In genomic region chr6:108829386-108830370, GRCm38 (mm10) we compare ENCODE assay signal across 8 mouse cellular contexts. TPM values are rescaled to one million over a fixed set of nuclear protein-coding genes. Genes with fewer than 3 reads are reported as not detected.
A peak's percentile ranks its signal among the peaks of the same experiment; 100 is the strongest.
DNase-seq lines count a peak whose midpoint lies in the region; ATAC-seq and TF ChIP-seq lines count a peak whose summit lies in the region.

No protein-coding gene starts in this region.

- H3K4me2 ChIP-seq in lung, embryonic 15.5 days = peak overlapping the region; percentile 87

- peak overlapping the region; percentile 76 for H3K4me3 ChIP-seq in left cerebral cortex, adult 2 months
- peak overlapping the region; percentile 87 for H3K4me3 ChIP-seq in cerebellum, adult 2 months (replicated peaks; ENCODE audit: insufficient read depth, low read depth, low read length)
- H3K4me3 ChIP-seq in lung, embryonic 15.5 days = peak overlapping the region; percentile 99

- TF ChIP-seq POLR2A in cerebellum, adult 2 months (IDR thresholded peaks at IDR 0.05; ENCODE audit: borderline replicate concordance, insufficient read depth, low read length) = no peak

- no peaks in the 10 kb centered on the region for H3K9me3 ChIP-seq in lung, embryonic 15.5 days

- no peak for DNase-seq in left cerebral cortex, adult 2 months (ENCODE audit: extremely low spot score in 1 of 2, low spot score in 2 of 2)
- DNase-seq in left cerebral cortex, postnatal 36 days (ENCODE audit: low spot score in 2 of 2) = no peak
- DNase-seq in cerebellum, adult 2 months = peak; percentile 19 to 29
- DNase-seq in heart, adult 11 months = peak; percentile 97
- peak; percentile 75 for DNase-seq in kidney, adult 11 months
- no peak for DNase-seq in frontal cortex, adult 2 months (ENCODE audit: extremely low spot score in 1 of 2, low spot score in 1 of 2)

- no peaks in the 10 kb centered on the region for H3K27me3 ChIP-seq in cerebellum, adult 2 months (ENCODE audit: control insufficient read depth, insufficient read depth, low read length)
- no peaks in the 10 kb centered on the region for H3K27me3 ChIP-seq in lung, embryonic 15.5 days

- 11% methylated on average over 22 of the region's 22 CpGs for WGBS in cerebellum, adult 2 months
- WGBS in lung, embryonic 15.5 days = 10% methylated on average over 22 of the region's 22 CpGs

- H3K27ac ChIP-seq in left cerebral cortex, adult 2 months = peak overlapping the region; percentile 91
- no peak overlapping the region for H3K27ac ChIP-seq in cerebellum, adult 2 months (ENCODE audit: insufficient read depth, low read length)
- no peak overlapping the region; the same call in 1 of the 2 replicates for H3K27ac ChIP-seq in lung, embryonic 15.5 days

- intact Hi-C loops in left cerebral cortex, adult 2 months (cut with DNase I) = loop anchor here (2.0 kb wide), 1 partner anchor 47 kb away; the partner anchor contains the start of gene Arl8b
- intact Hi-C loops in left cerebral cortex, postnatal 36 days (cut with DNase I) = loop anchor here (2.0 kb wide), 1 partner anchor 47 kb away; the partner anchor contains the start of gene Arl8b

- H3K36me3 ChIP-seq in lung, embryonic 15.5 days = no peaks in the 10 kb centered on the region

- peaks cover 7% of the 10 kb centered on the region; the same call in 1 of the 2 replicates for H3K4me1 ChIP-seq in cerebellum, adult 2 months (ENCODE audit: control insufficient read depth, insufficient read depth, low read length)
- peaks cover 31% of the 10 kb centered on the region for H3K4me1 ChIP-seq in lung, embryonic 15.5 days

- no peak for TF ChIP-seq CTCF in left cerebral cortex, adult 2 months (IDR thresholded peaks at IDR 0.05)
- TF ChIP-seq CTCF in cerebellum, adult 2 months (IDR thresholded peaks at IDR 0.05; ENCODE audit: borderline replicate concordance, insufficient read depth, low read depth, low read length) = no peak

- H3K9ac ChIP-seq in lung, embryonic 15.5 days = peak overlapping the region; percentile 94

- ATAC-seq in lung, embryonic 15.5 days (ENCODE audit: borderline replicate concordance, extremely low read depth, low FRiP score, low TSS enrichment) = no peak
- ATAC-seq in neutrophil, adult 5-6 weeks (ENCODE audit: extremely low read depth, insufficient number of reproducible peaks, low FRiP score, poor library complexity, severe bottlenecking) = peak; percentile 17; the same call in 1 of the 2 replicates

RNA-seq across cellular contexts. Expression of gene Edem1, which starts 1.2 kb away (rescaled TPM):
- 10 to 100 TPM; 17.1 to 18.1 TPM for total RNA-seq in left cerebral cortex, adult 2 months (2021)
- 10 to 100 TPM; 17.5 to 17.6 TPM for total RNA-seq in left cerebral cortex, postnatal 36 days (2021)
- polyA plus RNA-seq in cerebellum, adult 2 months (2012; rRNA removed) = 9.5 and 10.5 TPM in 2 replicates
- polyA plus RNA-seq in lung, embryonic 15.5 days (2015; fragmentation: Nextera tagmentation; extraction: Ambion mirVana) = 27.3 and 29.7 TPM in 2 replicates
- 83.6 and 88.1 TPM in 2 replicates for total RNA-seq in neutrophil, adult 5-6 weeks (2017)
- polyA plus RNA-seq in frontal cortex, adult 2 months (2012; rRNA removed) = 11.6 TPM in 2 replicates

RNA-seq across cellular contexts. Expression of gene Arl8b, which starts 46.8 kb away (rescaled TPM):
- 100 to 1,000 TPM; 200 to 203 TPM for total RNA-seq in left cerebral cortex, adult 2 months (2021)
- 100 to 1,000 TPM; 208 to 214 TPM for total RNA-seq in left cerebral cortex, postnatal 36 days (2021)
- 75.4 and 77.9 TPM in 2 replicates for polyA plus RNA-seq in cerebellum, adult 2 months (2012; rRNA removed)
- 75.0 and 79.2 TPM in 2 replicates for polyA plus RNA-seq in lung, embryonic 15.5 days (2015; fragmentation: Nextera tagmentation; extraction: Ambion mirVana)
- 28.7 and 36.4 TPM in 2 replicates for total RNA-seq in neutrophil, adult 5-6 weeks (2017)
- 78.8 and 80.1 TPM in 2 replicates for polyA plus RNA-seq in frontal cortex, adult 2 months (2012; rRNA removed)

Comparison
In these comparisons a context has a peak if more than half of its experiments do, and no peak if none do; other contexts are left out.
1. DNase-seq: peak in cerebellum, adult 2 months (2 of 2), heart, adult 11 months (single experiment) and kidney, adult 11 months (single experiment); none in left cerebral cortex, adult 2 months (0 of 2), left cerebral cortex, postnatal 36 days (0 of 2) and frontal cortex, adult 2 months (0 of 2).
2. Peak in every context shown above with its lines, with median percentiles within 50 percentile points of each other: H3K4me3 ChIP-seq.